Mouse (Mus musculus): Measurements from ENCODE around the gene Fdxr. TPM values are rescaled to one million over a fixed set of nuclear protein-coding genes. Genes with fewer than 3 reads are reported as not detected.

Fdxr gene
- polyA plus RNA-seq, 2 experiments, result 12.3 to 13.7 TPM

- no peak overlapping the region for H3K9ac ChIP-seq (replicated peaks)
- TF ChIP-seq EP300 (IDR thresholded peaks at IDR 0.05; ENCODE audit: low read depth) (no peak), CTCF (IDR thresholded peaks at IDR 0.05; ENCODE audit: low read depth) (no peak)
- DNase-seq (ENCODE audit: low read depth in 3 of 3, low spot score in 3 of 3) (no peak), ATAC-seq (ENCODE audit: insufficient read depth) (no peak)
- H3K9me3 ChIP-seq (ENCODE audit: control insufficient read depth, low read length), result no peaks in the 10 kb centered on the region
- no peak overlapping the region for H3K4me3 ChIP-seq (ENCODE audit: insufficient read depth in 1 of 2, low read depth in 2 of 2, low read length in 2 of 2)
- H3K4me2 ChIP-seq (ENCODE audit: low read depth), result no peak overlapping the region
- H3K27me3 ChIP-seq (ENCODE audit: control insufficient read depth, insufficient read depth, low read length), result peaks cover under 1% of the 10 kb centered on the region; the same call in 1 of the 2 replicates
- no peaks in the 10 kb centered on the region for H3K36me3 ChIP-seq (replicated peaks; ENCODE audit: control insufficient read depth, insufficient read depth, low read depth)
- H3K27ac ChIP-seq, result no peak overlapping the region
- WGBS (ENCODE audit: insufficient replicate concordance), result 47% methylated on average over 8 of the region's 8 CpGs
- no peaks in the 10 kb centered on the region for H3K4me1 ChIP-seq (replicated peaks; ENCODE audit: control insufficient read depth in 2 of 2, insufficient read depth in 2 of 2, low read length in 1 of 2)
Measured at GRCm38 (mm10) chr11:115303167-115303566, 26.3 kb upstream of the Fdxr start.

GRCm38 (mm10) chr11:115301351-115301750, 24.5 kb upstream of the Fdxr start:
- Histone ChIP-seq H3K27me3 (ENCODE audit: control insufficient read depth, insufficient read depth, low read length) (peaks cover 16% of the 10 kb centered on the region), H3K36me3 (replicated peaks; ENCODE audit: control insufficient read depth, insufficient read depth, low read depth) (no peaks in the 10 kb centered on the region), H3K4me2 (ENCODE audit: low read depth) (no peak overlapping the region), H3K4me3 (ENCODE audit: insufficient read depth in 1 of 2, low read depth in 2 of 2, low read length in 2 of 2) (no peak overlapping the region), H3K9me3 (ENCODE audit: control insufficient read depth, low read length) (no peaks in the 10 kb centered on the region), H3K9ac (replicated peaks) (no peak overlapping the region), H3K27ac (no peak overlapping the region), H3K4me1 (replicated peaks; ENCODE audit: control insufficient read depth in 2 of 2, insufficient read depth in 2 of 2, low read length in 1 of 2) (no peaks in the 10 kb centered on the region)
- no peak for ATAC-seq (ENCODE audit: insufficient read depth)
- DNase-seq (ENCODE audit: low read depth in 3 of 3, low spot score in 3 of 3), result no peak
- no peak for TF ChIP-seq CTCF (IDR thresholded peaks at IDR 0.05; ENCODE audit: low read depth)
- no peak for TF ChIP-seq EP300 (IDR thresholded peaks at IDR 0.05; ENCODE audit: low read depth)
- 63% methylated on average over 2 of the region's 2 CpGs for WGBS (ENCODE audit: insufficient replicate concordance)

GRCm38 (mm10) chr11:115300745-115301144, 23.9 kb upstream of the Fdxr start:
- H3K36me3 ChIP-seq (replicated peaks; ENCODE audit: control insufficient read depth, insufficient read depth, low read depth), result no peaks in the 10 kb centered on the region
- H3K9me3 ChIP-seq (ENCODE audit: control insufficient read depth, low read length), result no peaks in the 10 kb centered on the region
- WGBS (ENCODE audit: insufficient replicate concordance), result 66% methylated on average over 4 of the region's 4 CpGs
- ATAC-seq (ENCODE audit: insufficient read depth) (no peak), DNase-seq (ENCODE audit: low read depth in 3 of 3, low spot score in 3 of 3) (no peak)
- H3K4me2 ChIP-seq (ENCODE audit: low read depth), result no peak overlapping the region
- H3K27me3 ChIP-seq (ENCODE audit: control insufficient read depth, insufficient read depth, low read length), result peaks cover 16% of the 10 kb centered on the region
- no peak overlapping the region for H3K9ac ChIP-seq (replicated peaks)
- H3K4me3 ChIP-seq (ENCODE audit: insufficient read depth in 1 of 2, low read depth in 2 of 2, low read length in 2 of 2), result no peak overlapping the region
- H3K27ac ChIP-seq, result no peak overlapping the region
- H3K4me1 ChIP-seq (replicated peaks; ENCODE audit: control insufficient read depth in 2 of 2, insufficient read depth in 2 of 2, low read length in 1 of 2), result no peaks in the 10 kb centered on the region
- 0 out of 2 replicates have a peak, but pooled peaks have one; percentile 27 for TF ChIP-seq CTCF (IDR thresholded peaks at IDR 0.05; ENCODE audit: low read depth)
- TF ChIP-seq EP300 (IDR thresholded peaks at IDR 0.05; ENCODE audit: low read depth), result no peak

- Histone ChIP-seq H3K27me3 (ENCODE audit: control insufficient read depth, insufficient read depth, low read length) (peaks cover 16% of the 10 kb centered on the region), H3K27ac (no peak overlapping the region), H3K4me1 (replicated peaks; ENCODE audit: control insufficient read depth in 2 of 2, insufficient read depth in 2 of 2, low read length in 1 of 2) (no peaks in the 10 kb centered on the region), H3K9ac (replicated peaks) (no peak overlapping the region), H3K9me3 (ENCODE audit: control insufficient read depth, low read length) (no peaks in the 10 kb centered on the region), H3K4me3 (ENCODE audit: insufficient read depth in 1 of 2, low read depth in 2 of 2, low read length in 2 of 2) (no peak overlapping the region), H3K36me3 (replicated peaks; ENCODE audit: control insufficient read depth, insufficient read depth, low read depth) (no peaks in the 10 kb centered on the region), H3K4me2 (ENCODE audit: low read depth) (no peak overlapping the region)
- 50% methylated on average over 8 of the region's 8 CpGs for WGBS (ENCODE audit: insufficient replicate concordance)
- DNase-seq (ENCODE audit: low read depth in 3 of 3, low spot score in 3 of 3) (no peak), ATAC-seq (ENCODE audit: insufficient read depth) (no peak)
- TF ChIP-seq EP300 (IDR thresholded peaks at IDR 0.05; ENCODE audit: low read depth), result no peak
- TF ChIP-seq CTCF (IDR thresholded peaks at IDR 0.05; ENCODE audit: low read depth), result no peak
Measured at GRCm38 (mm10) chr11:115298160-115298559, 21.3 kb upstream of the Fdxr start.

GRCm38 (mm10) chr11:115297214-115297826, 20.5 kb upstream of the Fdxr start, which contains the start of gene Fads6:
Gene Fads6, minus strand, starts transcription at chr11:115297663.
- DNase-seq (ENCODE audit: low read depth in 3 of 3, low spot score in 3 of 3) (no peak), ATAC-seq (ENCODE audit: insufficient read depth) (peak; percentile 63)
- Histone ChIP-seq H3K9ac (replicated peaks) (no peak within 1 kb of the TSS), H3K4me2 (ENCODE audit: low read depth) (peak within 1 kb of the TSS; percentile 45), H3K4me1 (replicated peaks; ENCODE audit: control insufficient read depth in 2 of 2, insufficient read depth in 2 of 2, low read length in 1 of 2) (no peaks in the 10 kb centered on the region), H3K27me3 (ENCODE audit: control insufficient read depth, insufficient read depth, low read length) (peaks cover 16% of the 10 kb centered on the region), H3K36me3 (replicated peaks; ENCODE audit: control insufficient read depth, insufficient read depth, low read depth) (no peaks in the 10 kb centered on the region), H3K9me3 (ENCODE audit: control insufficient read depth, low read length) (no peaks in the 10 kb centered on the region), H3K27ac (no peak within 1 kb of the TSS), H3K4me3 (ENCODE audit: insufficient read depth in 1 of 2, low read depth in 2 of 2, low read length in 2 of 2) (peak within 1 kb of the TSS; percentile 48 to 55)
- no peak for TF ChIP-seq EP300 (IDR thresholded peaks at IDR 0.05; ENCODE audit: low read depth)
- peak; percentile 54 for TF ChIP-seq CTCF (IDR thresholded peaks at IDR 0.05; ENCODE audit: low read depth)
- 2% methylated on average over 43 of the region's 44 CpGs for WGBS (ENCODE audit: insufficient replicate concordance)

All from liver, embryonic 14.5 days (tissue).